29 mouse cellular contexts compared by ENCODE assay signal in genomic region chr5:44217685-44218041, GRCm38 (mm10). TPM values are rescaled to one million over a fixed set of nuclear protein-coding genes. Genes with fewer than 3 reads are reported as not detected.
DNase-seq lines count a peak whose midpoint lies in the region; ATAC-seq and TF ChIP-seq lines count a peak whose summit lies in the region.
"Had no signal": no experiment of that assay in that cellular context is flagged by ENCODE, and none has a peak within 500 bp of the region (broad histone marks: within the 10 kb centered on the region; RNA-seq: fewer than 3 reads in every experiment).

No protein-coding gene starts in this region.

- DNase-seq in thymus, adult 2 months, result no peak
- no peak for DNase-seq in thymus, postnatal 10 days (ENCODE audit: low spot score in 2 of 2)
- peak; percentile 60 for DNase-seq in embryonic facial prominence, embryonic 14.5 days (ENCODE audit: low spot score)
- no peak for DNase-seq in gastrocnemius, postnatal 4 days (ENCODE audit: low spot score in 2 of 2)
- no peak for DNase-seq in urinary bladder, postnatal 25 days (ENCODE audit: low spot score)
- DNase-seq: adrenal gland, postnatal 14 days; B cell, adult 2 months; cerebellum, adult 11 months; cerebellum, adult 9-11 months; gastrocnemius, postnatal 25 days; heart, adult 2 months; heart, postnatal 10 days; kidney, adult 9 months; kidney, postnatal 36 days; lung, embryonic 14.5 days; lung, postnatal 14 days; midbrain, embryonic 14.5 days; spleen, adult 18-20 months had no signal

- H3K4me3 ChIP-seq in thymus, adult 2 months (ENCODE audit: control insufficient read depth, insufficient read depth, low read length), result no peak overlapping the region; the same call in 1 of the 2 replicates
- no peak overlapping the region for H3K4me3 ChIP-seq in embryonic facial prominence, embryonic 14.5 days (ENCODE audit: low read depth, low read length)
- H3K4me3 ChIP-seq in limb, embryonic 13.5 days, result no peak overlapping the region
- H3K4me3 ChIP-seq in midbrain, embryonic 16.5 days (ENCODE audit: low read depth, low read length), result no peak overlapping the region
- H3K4me3 ChIP-seq: forebrain, embryonic 13.5 days; heart, adult 2 months; heart, embryonic 13.5 days; hindbrain, embryonic 10.5 days; hindbrain, embryonic 15.5 days; intestine, embryonic 15.5 days; layer of hippocampus, adult 2 months; liver, embryonic 15.5 days had no signal

- peak; percentile 64 for ATAC-seq in CD4-positive, CD25-positive, alpha-beta regulatory T cell, adult 4 months
- ATAC-seq in embryonic facial prominence, embryonic 14.5 days (ENCODE audit: low read depth), result peak; percentile 78
- ATAC-seq in limb, embryonic 13.5 days (ENCODE audit: low FRiP score, low read depth), result no peak
- ATAC-seq in midbrain, embryonic 16.5 days, result no peak
- ATAC-seq: forebrain, embryonic 13.5 days; intestine, embryonic 15.5 days; Patski had no signal

- no peak for TF ChIP-seq POLR2A in thymus, adult 2 months (IDR thresholded peaks at IDR 0.05; ENCODE audit: control insufficient read depth, extremely low read depth, insufficient read depth, low read length, poor library complexity)

- TF ChIP-seq CTCF in thymus, adult 2 months (IDR thresholded peaks at IDR 0.05; ENCODE audit: borderline replicate concordance, control insufficient read depth, extremely low read depth, insufficient read depth, low read length, poor library complexity), result no peak

- H3K4me1 ChIP-seq in thymus, adult 2 months (replicated peaks; ENCODE audit: control insufficient read depth, insufficient read depth, low read length), result peaks cover 48% of the 10 kb centered on the region
- 0 out of 2 replicates have a peak, but pooled peaks cover 4% of the 10 kb centered on the region for H3K4me1 ChIP-seq in embryonic facial prominence, embryonic 14.5 days (ENCODE audit: control insufficient read depth, insufficient read depth, low read length)
- peaks cover 18% of the 10 kb centered on the region for H3K4me1 ChIP-seq in limb, embryonic 13.5 days
- peaks cover under 1% of the 10 kb centered on the region; the same call in 1 of the 2 replicates for H3K4me1 ChIP-seq in midbrain, embryonic 16.5 days (ENCODE audit: control insufficient read depth, insufficient read depth, low read length)
- H3K4me1 ChIP-seq: forebrain, embryonic 13.5 days; hindbrain, embryonic 10.5 days; hindbrain, embryonic 15.5 days; intestine, embryonic 15.5 days had no signal

- peaks cover 10% of the 10 kb centered on the region; the same call in 1 of the 2 replicates for H3K36me3 ChIP-seq in thymus, adult 2 months (ENCODE audit: control insufficient read depth, insufficient read depth, low read length)
- 0 out of 2 replicates have a peak, but pooled peaks cover 6% of the 10 kb centered on the region for H3K36me3 ChIP-seq in embryonic facial prominence, embryonic 14.5 days (ENCODE audit: control insufficient read depth, insufficient read depth, low read length)
- H3K36me3 ChIP-seq in limb, embryonic 13.5 days, result peaks cover 11% of the 10 kb centered on the region; the same call in 1 of the 2 replicates
- H3K36me3 ChIP-seq in midbrain, embryonic 16.5 days (ENCODE audit: control insufficient read depth, insufficient read depth, low read length), result 0 out of 2 replicates have a peak, but pooled peaks cover 2% of the 10 kb centered on the region

- 1% methylated on average over 5 of the region's 5 CpGs for WGBS in thymus, adult 2 months
- 49% methylated on average over 5 of the region's 5 CpGs for WGBS in embryonic facial prominence, embryonic 14.5 days
- WGBS in limb, embryonic 13.5 days, result 43% methylated on average over 5 of the region's 5 CpGs
- WGBS in midbrain, embryonic 16.5 days, result 78% methylated on average over 5 of the region's 5 CpGs

- H3K9me3 ChIP-seq in embryonic facial prominence, embryonic 14.5 days (ENCODE audit: control insufficient read depth, low read length), result no peaks in the 10 kb centered on the region
- H3K9me3 ChIP-seq in limb, embryonic 13.5 days, result no peaks in the 10 kb centered on the region
- no peaks in the 10 kb centered on the region for H3K9me3 ChIP-seq in midbrain, embryonic 16.5 days (replicated peaks; ENCODE audit: control insufficient read depth, low read length, poor library complexity, severe bottlenecking)
- H3K9me3 ChIP-seq: forebrain, embryonic 13.5 days; heart, embryonic 13.5 days; hindbrain, embryonic 10.5 days; hindbrain, embryonic 15.5 days; intestine, embryonic 15.5 days; liver, embryonic 15.5 days had no signal

- H3K27me3 ChIP-seq in thymus, adult 2 months (ENCODE audit: control insufficient read depth, insufficient read depth, low read length), result no peaks in the 10 kb centered on the region
- no peaks in the 10 kb centered on the region for H3K27me3 ChIP-seq in embryonic facial prominence, embryonic 14.5 days (replicated peaks; ENCODE audit: control insufficient read depth, insufficient read depth, low read length)
- H3K27me3 ChIP-seq in limb, embryonic 13.5 days, result no peaks in the 10 kb centered on the region
- no peaks in the 10 kb centered on the region for H3K27me3 ChIP-seq in midbrain, embryonic 16.5 days (ENCODE audit: control insufficient read depth, insufficient read depth, low read depth, low read length)
- H3K27me3 ChIP-seq: forebrain, embryonic 13.5 days; heart, embryonic 13.5 days; hindbrain, embryonic 15.5 days; intestine, embryonic 15.5 days; liver, embryonic 15.5 days; Patski had no signal

- peak overlapping the region; percentile 97 for H3K27ac ChIP-seq in thymus, adult 2 months (ENCODE audit: control insufficient read depth, insufficient read depth, low read length)
- no peak overlapping the region for H3K27ac ChIP-seq in embryonic facial prominence, embryonic 14.5 days (replicated peaks; ENCODE audit: low read depth, low read length)
- no peak overlapping the region for H3K27ac ChIP-seq in limb, embryonic 13.5 days
- H3K27ac ChIP-seq in midbrain, embryonic 16.5 days (ENCODE audit: low read length), result no peak overlapping the region
- H3K27ac ChIP-seq: forebrain, embryonic 13.5 days; heart, adult 2 months; heart, embryonic 13.5 days; hindbrain, embryonic 10.5 days; hindbrain, embryonic 15.5 days; intestine, embryonic 15.5 days; layer of hippocampus, adult 2 months; liver, embryonic 15.5 days had no signal

- H3K9ac ChIP-seq in embryonic facial prominence, embryonic 14.5 days (ENCODE audit: low read depth, low read length), result no peak overlapping the region
- H3K9ac ChIP-seq in limb, embryonic 13.5 days, result no peak overlapping the region
- H3K9ac ChIP-seq in midbrain, embryonic 16.5 days (ENCODE audit: low read depth, low read length), result no peak overlapping the region
- H3K9ac ChIP-seq: forebrain, embryonic 13.5 days; heart, embryonic 13.5 days; hindbrain, embryonic 15.5 days; intestine, embryonic 15.5 days; liver, embryonic 15.5 days; lung, embryonic 14.5 days had no signal

- peak overlapping the region; percentile 25; the same call in 1 of the 2 replicates for H3K4me2 ChIP-seq in embryonic facial prominence, embryonic 14.5 days (ENCODE audit: low read depth, low read length)
- peak overlapping the region; percentile 27; the same call in 1 of the 2 replicates for H3K4me2 ChIP-seq in limb, embryonic 13.5 days (replicated peaks)
- H3K4me2 ChIP-seq in midbrain, embryonic 16.5 days (ENCODE audit: low read length), result no peak overlapping the region
- H3K4me2 ChIP-seq: forebrain, embryonic 13.5 days; heart, embryonic 13.5 days; hindbrain, embryonic 15.5 days; intestine, embryonic 15.5 days; liver, embryonic 15.5 days; lung, embryonic 14.5 days had no signal

RNA-seq across cellular contexts. Expression of gene Tapt1, which starts 8.8 kb away (rescaled TPM):
- polyA plus RNA-seq in thymus, adult 2 months (2012; rRNA removed), result 204 and 242 TPM in 2 replicates
- polyA plus RNA-seq in CD4-positive, CD25-positive, alpha-beta regulatory T cell, adult 4 months (2017; shearing (Covaris generic)), result 10 to 100 TPM; 12.8 to 17.0 TPM
- 34.5 and 37.6 TPM in 2 replicates for polyA plus RNA-seq in embryonic facial prominence, embryonic 14.5 days (2014; fragmentation: Nextera tagmentation; extraction: Ambion mirVana)
- polyA plus RNA-seq in limb, embryonic 13.5 days (2015; fragmentation: Nextera tagmentation; extraction: Ambion mirVana), result 32.2 and 33.4 TPM in 2 replicates
- total RNA-seq in gastrocnemius, postnatal 4 days (2021), result 10 to 100 TPM; 40.7 TPM
- polyA plus RNA-seq in midbrain, embryonic 16.5 days (2015; fragmentation: Nextera tagmentation; extraction: Ambion mirVana), result 30.8 and 35.1 TPM in 2 replicates

Comparison
In these comparisons a context has a peak if more than half of its experiments do, and no peak if none do; other contexts are left out.
1. ATAC-seq: peak in CD4-positive, CD25-positive, alpha-beta regulatory T cell, adult 4 months (single experiment) and embryonic facial prominence, embryonic 14.5 days (single experiment); none in limb, embryonic 13.5 days (single experiment) and midbrain, embryonic 16.5 days (single experiment).